Mouse (Mus musculus): ENCODE measurements around the gene Hoxb6.

DNA sequence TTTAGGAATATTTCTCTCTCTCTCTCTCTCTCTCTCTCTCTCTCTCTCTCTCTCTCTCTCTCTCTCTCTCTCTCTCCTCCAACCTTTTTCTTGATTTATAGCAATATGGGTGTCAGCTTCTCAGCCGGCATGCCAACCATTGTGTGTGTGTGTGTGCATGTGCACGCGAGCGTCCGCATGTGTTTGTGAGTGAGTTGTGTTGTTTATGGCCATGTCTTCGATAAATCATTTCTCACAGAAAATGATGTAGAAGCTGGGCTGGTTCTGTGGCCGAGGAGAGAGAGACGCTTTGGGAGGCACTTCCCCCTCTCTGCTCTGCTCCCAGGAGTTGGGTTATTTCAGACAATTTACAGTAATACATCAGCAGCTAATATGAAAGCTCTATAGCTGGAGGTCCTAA lies 36.3 kb downstream of the Hoxb6 start:
- TF ChIP-seq CTCF (IDR thresholded peaks at IDR 0.05; ENCODE audit: control insufficient read depth, insufficient read depth, low read length) = no peak
- TF ChIP-seq POLR2A (IDR thresholded peaks at IDR 0.05; ENCODE audit: borderline replicate concordance, control insufficient read depth, low read depth, low read length) = no peak
